Mouse (Mus musculus) testis, postnatal 10 days (tissue): ENCODE results near the gene Spry2.

ENCODE experiments used
- DNase-seq: peaks from one replicate; pipeline ENCODE4 v3.0.0; 2021; ENCODE audit warnings: low spot score

Spry2 gene

GRCm38 (mm10) chr14:105892941-105893622, 3.5 kb downstream of the Spry2 start:
- DNase-seq, result peak; percentile 41

DNA sequence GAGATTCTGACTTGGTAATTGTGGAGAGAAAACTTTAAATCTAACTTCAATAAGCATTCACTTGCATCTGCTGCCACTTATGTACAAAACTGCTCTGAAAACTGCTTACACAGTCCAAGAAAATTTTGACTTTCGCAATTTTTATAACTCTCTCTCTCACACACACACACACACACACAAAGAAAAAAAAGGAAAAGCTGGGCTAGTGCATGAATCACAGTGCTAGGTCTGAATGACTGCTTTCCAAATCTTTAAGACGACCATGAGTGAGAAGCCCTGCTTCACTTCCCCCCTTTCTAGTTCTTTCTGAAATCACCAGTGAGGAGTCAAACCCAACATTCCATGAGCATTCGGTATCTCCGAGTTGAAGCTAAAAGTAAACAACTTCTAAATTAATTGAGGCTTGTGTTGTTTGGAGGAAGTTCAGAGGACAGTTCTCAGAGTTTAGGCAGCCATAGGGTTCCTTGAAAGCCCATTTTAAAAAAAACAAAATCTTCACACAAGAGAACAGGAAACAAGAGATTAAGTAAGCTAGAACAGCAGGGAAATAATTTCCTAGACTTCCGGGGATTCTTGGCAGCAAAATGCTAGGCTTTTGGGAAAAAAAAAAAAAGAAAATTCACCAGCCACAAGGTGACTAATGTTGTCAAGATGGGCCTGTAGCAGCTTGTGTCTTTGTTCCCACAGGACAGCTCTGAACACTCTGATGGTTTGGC, 5.9 kb downstream of the Spry2 start:
- no peak for DNase-seq

DNA sequence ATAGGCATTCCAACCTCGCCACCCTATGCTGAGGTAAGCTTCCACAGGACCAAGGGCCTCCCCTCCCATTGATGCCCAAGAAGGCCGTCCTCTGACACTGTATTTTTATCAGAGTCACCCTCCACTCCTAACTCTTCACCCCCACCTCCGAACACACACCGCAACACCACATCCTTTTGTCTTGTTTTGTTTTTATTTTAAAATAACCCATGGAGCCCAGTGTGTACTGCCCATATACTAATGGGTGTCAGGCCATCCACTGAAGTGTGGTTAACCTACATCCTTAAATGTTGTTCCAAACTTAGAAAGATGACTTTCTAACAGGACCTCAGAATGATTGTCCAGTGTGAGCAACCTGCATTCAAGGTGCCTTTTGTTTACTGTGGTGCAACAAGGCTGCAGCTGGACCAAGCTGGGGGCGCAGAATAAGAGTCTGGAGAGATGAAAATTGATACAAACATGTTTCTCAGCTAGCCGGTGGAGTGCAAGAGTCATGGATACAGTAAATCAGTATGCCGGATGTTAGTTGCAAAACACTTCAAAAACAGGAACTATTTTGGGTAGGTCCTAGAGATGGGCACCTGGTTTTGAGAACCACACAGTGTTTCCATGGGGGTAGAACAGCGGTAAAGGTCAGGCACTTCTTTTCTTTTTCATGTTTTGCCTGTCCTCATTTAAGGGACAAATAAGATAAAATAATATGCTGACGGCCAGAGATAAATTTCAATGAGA, 9.8 kb downstream of the Spry2 start:
- no peak for DNase-seq

GRCm38 (mm10) chr14:105885249-105885648, 11.4 kb downstream of the Spry2 start:
- DNase-seq, result no peak

DNA sequence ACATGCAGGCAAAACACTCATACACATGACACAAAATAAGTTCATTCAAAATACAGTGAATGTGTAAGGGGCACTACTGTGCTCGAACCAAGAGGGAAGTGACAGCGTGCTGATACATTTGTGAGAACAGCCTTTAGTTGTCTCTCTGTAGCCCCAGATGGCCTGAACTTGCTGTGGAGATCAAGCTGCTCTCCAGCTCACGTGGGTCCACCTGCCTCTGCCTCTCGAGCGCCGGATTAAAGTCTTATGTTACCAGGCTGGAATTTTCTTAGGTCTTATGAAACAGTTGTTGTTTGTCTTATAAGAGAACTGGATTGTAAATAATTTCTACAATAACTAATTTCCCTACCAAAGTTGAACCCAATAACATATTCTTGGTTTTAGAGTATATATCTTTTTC, 13.4 kb downstream of the Spry2 start:
- DNase-seq, result no peak

GRCm38 (mm10) chr14:105878359-105878758, 18.3 kb downstream of the Spry2 start:
- DNase-seq, result no peak

- DNase-seq, result no peak
Observed at GRCm38 (mm10) chr14:105876375-105876774, 20.2 kb downstream of the Spry2 start.

DNA sequence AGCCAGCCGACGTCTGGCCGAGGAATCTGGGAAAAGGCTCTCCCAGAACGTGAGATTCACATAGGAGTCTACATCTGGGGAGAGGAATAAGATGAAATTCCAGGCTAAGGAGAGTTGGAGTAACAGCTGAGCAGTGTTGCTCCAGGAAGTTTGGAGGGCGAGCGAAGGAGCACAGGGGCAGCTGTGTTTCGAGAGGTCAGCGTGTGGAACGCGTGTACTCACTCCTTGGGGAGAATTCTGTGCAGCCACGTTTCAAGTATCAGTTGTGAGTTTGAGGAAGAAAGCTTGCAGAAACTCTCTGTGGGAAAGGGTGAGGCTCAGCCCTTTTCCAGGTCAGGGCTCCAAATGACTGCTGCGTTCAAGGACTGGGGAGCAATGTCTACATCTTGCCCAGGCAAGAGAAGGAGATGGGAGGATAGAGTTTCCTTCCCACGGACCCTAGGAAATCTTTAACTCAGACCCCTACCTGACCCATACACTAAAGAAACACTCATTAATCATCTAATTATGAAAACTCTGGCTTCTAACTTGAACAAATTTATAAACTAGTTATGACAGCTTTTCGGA, 26.2 kb downstream of the Spry2 start:
- no peak for DNase-seq

- no peak for DNase-seq
Observed at GRCm38 (mm10) chr14:105865381-105865938, 31.2 kb downstream of the Spry2 start.

GRCm38 (mm10) chr14:105862199-105862598, 34.4 kb downstream of the Spry2 start:
- no peak for DNase-seq

DNA sequence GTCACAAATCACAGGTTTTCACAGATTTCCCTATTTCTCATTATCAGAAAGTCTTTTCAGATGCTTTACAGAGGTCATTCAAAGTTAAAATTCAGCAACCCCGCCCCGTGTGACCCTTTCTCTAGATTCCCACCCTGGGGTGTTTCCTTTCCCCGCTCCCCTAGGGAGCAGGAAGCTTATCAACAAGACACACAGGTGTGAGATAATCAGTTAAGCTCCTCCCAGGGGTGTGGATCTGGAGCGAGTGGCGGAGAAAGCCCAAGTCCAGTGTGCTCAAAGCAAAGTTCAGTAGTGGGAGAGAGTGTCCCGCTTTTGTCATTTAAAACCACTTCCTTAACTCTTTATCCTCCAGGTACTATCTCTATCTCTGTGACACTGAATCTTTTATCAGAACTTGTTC, 35.7 kb downstream of the Spry2 start:
- DNase-seq, result no peak

DNA sequence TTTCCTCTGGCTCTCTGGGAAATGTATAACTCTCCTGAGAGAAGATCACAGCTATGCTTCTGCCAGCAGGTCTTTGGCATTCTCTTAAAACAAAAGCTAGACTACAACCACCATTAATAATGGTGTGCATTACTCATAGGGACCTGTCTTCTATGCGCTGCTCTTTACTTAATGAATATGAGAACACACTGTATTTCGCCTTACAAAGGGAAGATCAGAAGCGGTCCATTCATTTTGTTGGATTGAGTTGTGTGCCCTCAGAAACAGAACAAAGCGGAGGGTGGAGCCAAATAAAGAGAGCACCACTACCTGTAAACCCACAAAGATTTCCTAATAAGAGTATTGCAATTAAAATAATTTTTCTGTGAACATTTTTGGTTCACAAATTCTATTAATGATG, 36.3 kb downstream of the Spry2 start:
- no peak for DNase-seq

- no peak for DNase-seq
Observed at GRCm38 (mm10) chr14:105859876-105860275, 36.7 kb downstream of the Spry2 start.

DNA sequence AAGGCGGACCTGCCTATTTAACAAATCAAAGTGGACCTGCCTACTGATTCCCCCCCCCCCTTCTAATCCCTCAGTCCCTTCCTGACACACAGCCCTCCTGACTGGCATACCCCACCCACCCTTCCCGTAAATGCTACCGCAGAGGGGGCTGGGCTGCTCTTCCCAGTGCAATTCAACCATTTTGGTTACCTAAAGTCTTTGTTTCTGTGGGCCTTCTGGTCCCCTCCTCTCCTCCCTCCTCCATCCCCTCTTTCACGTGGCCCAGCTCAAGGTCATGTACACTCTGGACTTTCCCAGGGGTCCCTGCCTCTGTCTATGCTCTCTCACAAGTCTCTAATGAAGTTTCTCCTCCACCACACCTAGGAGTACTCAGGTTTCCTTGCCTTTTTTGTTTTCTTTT, 37.3 kb downstream of the Spry2 start:
- DNase-seq, result no peak

DNA sequence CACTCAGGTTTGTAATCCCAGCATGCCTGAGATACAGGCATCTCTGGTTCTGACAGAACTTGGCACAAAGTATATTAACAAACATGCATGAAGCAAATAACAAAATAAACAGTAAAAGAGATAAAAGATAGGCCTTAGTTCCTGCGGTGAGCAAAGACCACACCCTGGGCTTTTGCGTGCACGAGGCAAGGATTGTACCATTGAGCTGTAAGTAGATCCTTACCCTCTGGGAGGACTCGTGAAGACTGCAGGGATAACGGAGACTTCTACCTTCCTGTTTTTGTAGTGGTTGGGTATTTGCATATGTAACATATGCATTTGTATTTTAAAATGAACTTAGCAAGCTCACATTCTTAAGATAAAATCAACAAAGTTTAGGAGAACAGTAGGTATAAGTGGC, 37.7 kb downstream of the Spry2 start:
- no peak for DNase-seq

DNA sequence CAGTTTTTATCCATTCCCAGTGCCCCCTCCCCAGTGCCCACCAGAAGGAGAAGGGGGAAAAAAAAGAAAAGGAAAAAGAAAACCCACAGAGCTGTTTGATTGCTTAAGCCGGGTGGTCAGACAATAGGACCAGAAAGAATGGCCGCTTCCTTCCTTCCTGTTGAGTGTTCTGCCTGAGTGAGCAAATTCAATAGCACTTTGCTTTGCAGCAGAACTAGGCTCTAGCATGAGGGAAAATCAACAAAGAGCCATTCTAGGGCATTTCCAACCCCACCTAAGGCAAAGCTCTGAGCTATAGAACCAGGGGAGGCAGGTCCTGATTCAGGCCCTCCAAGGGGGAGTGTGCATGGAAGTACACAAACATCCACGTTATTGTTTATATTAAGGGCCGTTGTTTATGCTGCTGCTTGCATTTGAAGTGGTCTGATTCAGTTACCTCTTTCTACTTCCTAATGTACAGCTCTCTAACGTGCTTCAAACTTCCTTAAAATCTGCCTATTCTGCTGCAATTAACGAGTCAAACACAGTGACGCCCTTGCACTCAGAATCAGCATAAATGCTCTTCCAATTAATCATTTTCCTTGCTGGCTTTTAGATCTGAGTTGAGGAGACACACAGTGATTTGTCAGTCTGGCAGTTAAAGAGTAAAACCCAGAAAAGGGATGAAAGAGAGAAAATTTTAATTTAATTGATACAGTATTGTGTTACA, 45.1 kb downstream of the Spry2 start:
- DNase-seq, result no peak
